Mouse (Mus musculus): ENCODE data around the gene Tfeb.

Gene Tfeb

DNA sequence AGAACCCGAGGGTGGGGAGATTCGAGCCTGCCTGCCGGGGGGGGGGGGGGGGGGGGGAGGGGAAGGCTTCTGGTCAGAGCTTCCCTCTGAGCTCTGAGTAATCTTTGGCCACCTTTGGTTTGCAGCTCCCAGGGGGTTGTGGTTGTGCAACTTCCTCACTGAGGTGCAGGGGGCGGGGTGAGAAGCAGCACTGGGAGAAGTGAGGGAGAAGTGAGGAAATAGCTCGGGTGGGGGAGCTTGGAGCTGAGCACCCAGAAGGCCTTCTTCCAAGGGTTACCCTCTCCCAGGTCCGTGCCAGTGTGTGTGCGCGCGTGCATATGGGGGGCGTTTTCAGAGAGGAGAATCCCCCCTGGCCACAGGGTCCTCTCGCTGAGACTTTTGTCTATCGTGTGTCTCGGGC lies 17.4 kb downstream of the Tfeb start:
- peak; percentile 95 for DNase-seq (ENCODE audit: low read depth)

DNA sequence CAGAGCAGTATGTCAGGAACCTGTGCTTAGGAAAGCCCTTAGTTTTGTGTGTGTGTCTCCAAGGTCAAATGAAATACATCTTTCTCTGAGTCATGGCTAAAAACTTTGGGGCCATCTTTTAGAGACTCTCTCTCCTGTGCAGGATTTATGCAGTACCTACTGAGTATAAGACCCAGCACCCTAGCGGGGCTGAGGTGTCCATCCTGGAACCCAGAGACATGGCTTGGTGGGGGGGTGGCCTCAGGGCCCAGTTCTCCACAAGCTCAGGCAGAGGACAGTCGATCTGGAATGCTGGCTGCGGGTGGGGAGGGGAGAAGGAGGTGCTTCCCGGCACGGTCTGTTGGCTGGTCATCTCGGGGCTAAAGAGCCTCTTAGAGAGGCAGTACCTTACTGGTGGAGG lies 19.5 kb downstream of the Tfeb start:
- peak; percentile 37 for DNase-seq (ENCODE audit: low read depth)

- no peak for DNase-seq (ENCODE audit: low read depth)
These were observed 20.3 kb downstream of the Tfeb start for GRCm38 (mm10) chr17:47757056-47757610.

GRCm38 (mm10) chr17:47759702-47760410 lies 23.0 kb downstream of the Tfeb start:
- DNase-seq (ENCODE audit: low read depth) = peak; percentile 76

DNA sequence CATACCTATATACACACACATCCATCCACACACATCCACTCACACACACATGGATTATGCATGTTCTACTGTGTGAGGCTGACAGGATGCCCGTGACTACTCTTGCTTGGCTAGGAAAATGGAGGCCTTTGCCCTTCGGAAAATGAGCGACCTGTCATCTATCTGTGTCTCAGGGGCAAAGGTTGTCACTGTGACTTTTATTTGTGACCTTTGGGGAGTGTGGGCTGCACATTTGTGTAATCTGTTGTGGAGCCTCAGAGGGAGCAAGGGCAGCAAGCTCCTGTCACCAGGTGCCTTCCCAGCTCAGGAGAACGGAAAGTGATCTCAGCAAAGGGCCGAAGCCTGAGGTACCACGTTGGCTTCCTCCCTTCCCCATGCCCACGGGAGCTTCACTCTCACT lies 25.2 kb downstream of the Tfeb start:
- no peak for DNase-seq (ENCODE audit: low read depth)

GRCm38 (mm10) chr17:47762518-47763340 lies 25.9 kb downstream of the Tfeb start:
- peak; percentile 29 for DNase-seq (ENCODE audit: low read depth)

GRCm38 (mm10) chr17:47765986-47766385 lies 29.2 kb downstream of the Tfeb start:
- DNase-seq (ENCODE audit: low read depth) = no peak

GRCm38 (mm10) chr17:47766407-47767043 lies 29.7 kb downstream of the Tfeb start:
- DNase-seq (ENCODE audit: low read depth) = peak; percentile 65

DNA sequence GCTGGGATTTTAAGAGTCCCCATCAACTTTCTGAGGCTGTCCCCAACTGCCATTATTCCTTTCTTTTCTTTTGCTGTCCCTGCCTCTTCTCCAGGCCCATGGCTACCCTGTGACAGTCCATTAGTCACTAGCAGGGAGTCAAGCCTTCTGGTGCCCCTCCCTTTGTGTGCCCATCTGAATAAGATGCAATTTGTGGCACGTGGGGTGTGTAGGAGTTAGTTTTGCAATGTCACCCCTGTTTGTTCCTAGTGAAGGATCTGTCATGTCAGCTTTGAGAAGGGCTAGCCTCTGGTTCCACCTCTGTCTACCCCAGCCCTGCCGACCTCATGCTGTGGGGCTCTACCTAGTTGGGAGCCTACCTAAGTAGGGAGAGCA lies 30.2 kb downstream of the Tfeb start:
- DNase-seq (ENCODE audit: low read depth) = peak; percentile 64

- peak; percentile 26 for DNase-seq (ENCODE audit: low read depth)
These were observed 30.8 kb downstream of the Tfeb start for GRCm38 (mm10) chr17:47767456-47768141.

GRCm38 (mm10) chr17:47768707-47769276 lies 32.0 kb downstream of the Tfeb start:
- peak; percentile 75 for DNase-seq (ENCODE audit: low read depth)

DNA sequence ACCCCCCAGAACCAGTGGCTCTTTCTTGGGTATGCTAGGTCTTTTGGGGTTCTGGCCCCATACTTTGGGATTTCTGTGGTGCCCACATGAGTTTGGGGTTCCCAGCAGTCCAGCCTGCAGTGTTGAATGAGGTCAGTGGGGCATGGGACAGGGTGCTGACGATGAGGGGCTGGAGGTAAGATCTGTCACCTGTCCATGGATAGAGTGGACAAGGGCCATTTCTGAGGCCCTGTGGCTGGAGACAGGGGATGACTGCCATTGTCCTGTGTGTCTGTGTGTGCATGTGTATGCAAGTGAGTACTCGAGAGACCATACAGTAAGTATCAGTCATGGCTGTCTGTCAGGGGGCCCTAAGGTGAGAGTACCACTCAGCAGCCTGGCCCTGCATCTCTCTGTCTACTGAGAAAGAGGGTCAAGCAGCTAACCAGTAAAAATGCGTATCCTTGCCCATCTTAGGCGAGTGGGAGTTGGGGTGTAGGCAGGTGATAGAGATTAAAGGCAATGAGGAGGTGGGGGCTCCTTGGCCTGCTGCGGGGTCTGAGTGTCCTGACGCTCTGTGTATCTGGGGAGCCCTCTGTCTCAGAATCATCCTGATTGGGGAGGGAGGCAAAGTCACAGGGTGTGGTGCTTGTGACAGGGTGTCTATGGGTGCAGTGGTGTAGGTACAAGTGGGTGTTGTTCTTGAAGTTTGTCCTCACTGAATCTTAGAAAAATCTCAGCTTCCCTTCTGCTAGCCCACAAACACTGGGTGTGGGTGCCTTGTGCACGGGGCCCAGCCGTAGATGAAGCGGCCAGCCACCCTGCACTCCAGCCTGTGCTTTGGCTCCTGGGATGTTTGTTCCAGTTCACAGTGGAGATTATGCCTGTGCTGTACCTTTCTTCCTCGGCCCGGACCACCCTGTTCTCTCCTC lies 32.8 kb downstream of the Tfeb start:
- no peak for DNase-seq (ENCODE audit: low read depth)

GRCm38 (mm10) chr17:47773604-47774003 lies 36.8 kb downstream of the Tfeb start:
- no peak for DNase-seq (ENCODE audit: low read depth)

DNA sequence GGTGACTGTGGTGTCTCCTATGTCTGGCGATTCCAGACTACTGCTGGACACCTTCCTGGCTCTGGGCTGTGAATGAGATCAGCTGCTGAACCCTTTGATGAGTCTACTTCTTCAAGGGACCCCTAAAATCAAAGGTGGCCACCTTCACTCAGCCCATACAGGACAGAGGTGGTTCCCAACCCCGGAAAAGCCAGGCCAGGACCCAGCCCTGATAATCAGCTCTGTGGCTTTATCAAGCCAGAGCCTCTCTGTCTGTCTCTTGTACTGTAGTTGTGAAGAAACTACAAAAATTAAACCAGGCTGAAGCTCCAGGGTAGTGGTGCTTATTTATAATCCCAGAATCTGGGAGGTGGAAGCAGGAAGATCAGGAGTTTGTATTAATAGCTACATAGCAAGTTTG lies 40.3 kb downstream of the Tfeb start:
- DNase-seq (ENCODE audit: low read depth) = no peak

DNA sequence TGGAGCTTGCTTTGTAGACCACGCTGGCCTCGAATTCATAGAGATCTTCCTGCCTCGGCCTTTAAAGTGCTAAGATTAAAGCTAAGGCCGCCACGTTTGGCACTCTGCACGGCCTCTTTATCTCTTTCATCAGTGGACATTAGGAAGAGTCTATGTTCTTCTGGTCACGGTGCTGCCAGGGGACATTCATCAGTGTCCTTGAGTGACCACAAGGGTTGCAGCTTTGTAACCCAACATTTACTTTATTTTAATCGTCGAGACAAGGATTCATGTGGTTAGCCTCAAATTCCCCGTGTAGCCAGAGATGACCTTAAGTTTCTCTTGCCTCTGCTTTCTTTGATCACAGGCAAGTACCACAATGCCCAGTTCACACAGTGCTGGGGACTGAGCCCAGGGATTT lies 43.6 kb downstream of the Tfeb start:
- DNase-seq (ENCODE audit: low read depth) = peak; percentile 81

GRCm38 (mm10) chr17:47782486-47782885 lies 45.7 kb downstream of the Tfeb start:
- no peak for DNase-seq (ENCODE audit: low read depth)

DNA sequence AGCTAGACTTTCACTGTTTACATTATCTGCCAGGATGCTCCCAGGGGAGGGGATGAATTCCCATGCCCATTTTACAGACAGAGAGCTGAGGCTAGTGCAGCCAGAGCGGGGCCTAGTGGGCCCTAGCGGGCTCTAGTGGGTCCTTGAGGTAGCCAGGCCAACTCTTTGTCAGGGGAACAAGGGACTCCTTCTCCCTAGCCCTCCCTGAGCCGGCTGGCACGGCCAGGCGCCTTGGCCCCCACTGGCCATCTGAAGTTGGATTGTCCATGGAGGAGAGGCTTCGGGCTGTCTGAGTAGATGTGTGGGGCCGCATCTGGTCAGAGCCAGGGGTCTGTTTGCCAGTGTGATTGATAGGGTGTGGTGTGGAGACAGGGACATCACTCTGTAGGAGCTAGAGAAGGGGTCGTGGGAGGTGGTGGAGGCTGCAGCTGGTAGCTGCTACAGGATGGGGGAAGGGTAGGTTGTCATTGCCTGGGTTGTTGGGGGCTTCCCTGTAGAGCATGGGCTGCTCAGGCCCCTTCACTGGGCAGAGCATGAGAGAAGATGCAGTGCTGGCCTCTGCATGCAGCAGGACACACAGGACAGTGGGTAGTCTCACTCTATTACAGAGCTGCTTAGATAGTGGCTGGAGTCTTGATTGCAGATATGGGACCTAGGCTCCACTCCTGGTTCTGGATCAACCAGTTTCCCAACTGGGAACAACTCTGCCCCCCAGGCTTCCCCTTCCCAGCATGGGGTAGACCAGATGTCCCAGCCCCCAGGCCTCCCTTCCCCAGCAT lies 46.8 kb downstream of the Tfeb start:
- no peak for DNase-seq (ENCODE audit: low read depth)

DNA sequence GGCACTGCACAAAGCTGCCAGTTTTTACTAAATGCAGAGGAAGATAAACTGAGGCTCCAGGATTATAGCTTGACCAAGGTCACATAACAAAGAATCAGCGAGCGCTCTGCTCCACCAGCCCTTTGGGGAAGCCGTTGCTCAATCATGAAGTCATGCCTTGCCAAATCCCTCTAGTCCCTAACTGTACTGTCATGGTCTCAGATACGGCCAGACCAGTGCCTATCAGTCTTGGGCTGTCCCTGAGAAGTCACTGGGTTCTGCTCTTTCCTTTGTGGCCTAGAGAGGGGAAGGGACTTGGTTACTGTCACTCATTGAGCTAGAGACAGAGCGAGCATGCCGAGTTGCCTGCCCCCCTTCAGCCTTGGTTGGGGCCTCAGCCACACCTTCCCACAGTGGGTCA lies 47.6 kb downstream of the Tfeb start:
- peak; percentile 85 for DNase-seq (ENCODE audit: low read depth)

DNA sequence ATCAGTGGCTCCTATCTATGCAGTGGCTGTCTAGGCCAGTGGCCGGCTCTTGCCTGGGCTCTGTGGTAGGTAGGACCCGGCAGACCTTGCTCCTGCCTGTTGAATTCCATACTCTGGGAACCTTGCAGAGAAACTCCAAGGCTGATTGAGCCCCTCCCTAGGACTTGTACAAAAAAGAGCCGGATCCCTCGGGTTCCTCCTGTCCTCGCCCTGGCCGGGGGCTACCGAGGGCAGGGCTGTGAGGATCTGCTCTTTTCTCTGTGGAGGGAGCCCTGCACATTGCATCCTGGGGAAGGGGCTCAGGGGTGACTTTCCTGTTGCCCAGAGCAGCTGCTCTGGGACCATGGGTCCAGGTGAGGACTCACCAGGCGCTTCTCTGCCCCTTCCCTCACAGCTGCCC lies 50.8 kb downstream of the Tfeb start:
- DNase-seq (ENCODE audit: low read depth) = no peak

DNA sequence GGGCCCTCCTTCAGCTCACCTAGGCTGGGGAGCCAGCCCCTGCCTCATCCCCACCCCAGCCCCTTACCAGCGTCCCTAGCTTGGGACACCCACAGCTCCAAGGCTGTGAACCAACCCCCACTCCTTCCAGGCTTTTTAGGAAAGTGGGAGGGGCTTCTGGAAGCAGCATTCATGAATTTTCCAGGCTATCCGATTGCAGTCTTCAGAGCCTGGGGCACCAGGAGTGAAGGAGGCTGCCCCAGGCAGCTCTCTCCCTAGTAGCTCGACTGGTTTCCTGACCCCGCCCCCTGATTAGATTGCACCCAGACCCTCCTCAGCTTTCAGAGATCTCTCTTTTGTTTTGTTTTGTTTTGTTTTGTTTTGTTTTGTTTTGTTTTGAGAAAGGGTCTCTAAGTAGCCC lies 51.5 kb downstream of the Tfeb start:
- DNase-seq (ENCODE audit: low read depth) = no peak
